In the genomic region with DNA sequence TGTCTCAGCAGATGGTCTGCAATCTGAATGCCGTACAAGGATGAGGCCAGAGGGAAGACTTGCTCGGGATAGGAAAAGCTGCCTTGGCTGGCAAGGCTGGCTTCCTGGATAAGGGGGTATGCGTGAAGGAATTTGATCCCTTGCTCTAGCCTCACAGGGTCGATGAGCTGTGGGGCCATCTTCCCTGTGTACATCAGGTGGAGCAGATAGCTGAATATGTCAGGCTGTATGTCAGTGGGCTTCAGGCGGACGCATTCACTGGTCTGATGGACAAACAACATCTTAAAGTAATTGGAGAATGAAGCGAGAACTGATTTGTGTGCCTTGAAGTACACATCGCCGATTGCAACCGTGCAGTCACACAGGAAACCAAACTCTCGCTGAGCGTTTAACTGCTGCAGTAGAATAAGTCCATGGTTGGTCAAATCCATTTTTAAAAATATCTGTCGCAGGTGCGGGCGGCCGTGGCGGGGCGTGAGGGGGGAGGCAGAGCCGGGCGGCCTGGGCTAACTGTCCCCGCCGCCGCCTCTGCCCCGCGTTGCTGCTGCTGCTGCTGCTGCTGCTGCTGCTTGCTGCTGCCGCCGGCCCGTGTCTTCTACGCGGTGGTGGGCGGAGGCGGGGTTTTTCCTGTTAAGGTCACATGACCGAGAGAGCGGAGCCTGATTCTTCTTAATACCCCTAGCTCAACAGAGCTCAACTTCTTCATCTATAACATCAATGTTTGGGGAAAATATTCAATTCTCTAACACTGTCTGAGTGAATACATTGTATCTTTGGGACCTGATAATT, we compare ENCODE assay signal across 8 mouse cellular contexts.
DNase-seq lines count a peak whose midpoint lies in the region; ATAC-seq and TF ChIP-seq lines count a peak whose summit lies in the region.
"Not testable (repeated sequence)": the region's sequence is repeated elsewhere in the genome, so short reads cannot be mapped to it uniquely, and the experiment has no call there.

No protein-coding gene starts in this region.

- not testable (repeated sequence) for TF ChIP-seq POLR2A in olfactory bulb, adult 2 months (IDR thresholded peaks at IDR 0.05; ENCODE audit: insufficient read depth, low read depth, low read length)

- H3K9ac ChIP-seq in embryonic facial prominence, embryonic 11.5 days (replicated peaks; ENCODE audit: low read length); intestine, embryonic 14.5 days (ENCODE audit: low read length): not testable (repeated sequence)
- H3K9ac ChIP-seq in heart, embryonic 11.5 days (ENCODE audit: low read depth, low read length), result 0 out of 2 replicates have a peak overlapping the region, but pooled peaks have one; percentile 43

- not testable (repeated sequence) for H3K27me3 ChIP-seq in embryonic facial prominence, embryonic 11.5 days (ENCODE audit: control insufficient read depth, insufficient read depth, low read length); heart, embryonic 11.5 days (ENCODE audit: control insufficient read depth, insufficient read depth, low read length); intestine, embryonic 14.5 days (replicated peaks; ENCODE audit: control insufficient read depth, insufficient read depth, low read length)

- H3K27ac ChIP-seq in embryonic facial prominence, embryonic 11.5 days (replicated peaks; ENCODE audit: low read depth, low read length); heart, embryonic 11.5 days (ENCODE audit: low read depth, low read length); intestine, embryonic 14.5 days (ENCODE audit: low read depth); olfactory bulb, adult 2 months (ENCODE audit: insufficient read depth, low read depth, low read length): not testable (repeated sequence)

- H3K4me1 ChIP-seq in embryonic facial prominence, embryonic 11.5 days (ENCODE audit: control insufficient read depth, insufficient read depth, low read length); heart, embryonic 11.5 days (ENCODE audit: control insufficient read depth, insufficient read depth, low read length); intestine, embryonic 14.5 days (replicated peaks; ENCODE audit: control insufficient read depth, insufficient read depth, low read length); olfactory bulb, adult 2 months (ENCODE audit: control insufficient read depth, insufficient read depth, low read length): not testable (repeated sequence)

- 42% methylated on average over 31 of the region's 34 CpGs for WGBS in embryonic facial prominence, embryonic 11.5 days
- WGBS in heart, embryonic 11.5 days (ENCODE audit: insufficient replicate concordance), result 37% methylated on average over 31 of the region's 34 CpGs
- 30% methylated on average over 31 of the region's 34 CpGs for WGBS in intestine, embryonic 14.5 days
- 44% methylated on average over 34 of the region's 34 CpGs for WGBS in olfactory bulb, adult 2 months

- not testable (repeated sequence) for H3K36me3 ChIP-seq in embryonic facial prominence, embryonic 11.5 days (replicated peaks; ENCODE audit: control insufficient read depth, insufficient read depth, low read depth, low read length); heart, embryonic 11.5 days (ENCODE audit: control insufficient read depth, insufficient read depth, low read length); intestine, embryonic 14.5 days (ENCODE audit: control insufficient read depth, insufficient read depth, low read length)

- peak; percentile 50 for DNase-seq in T-cell, adult 2 months (ENCODE audit: low spot score)
- peak; percentile 61 for DNase-seq in embryonic facial prominence, embryonic 11.5 days (ENCODE audit: low spot score)
- not testable (repeated sequence) for DNase-seq in intestine, embryonic 14.5 days (ENCODE audit: low spot score)
- DNase-seq in liver, result peak; percentile 40
- peak; percentile 26 for DNase-seq in mesoderm, embryonic 11.5 days (ENCODE audit: low read depth, low spot score)
- peak; percentile 48 for DNase-seq in thymus, postnatal 25 days

- peak overlapping the region; percentile 6; the same call in 1 of the 2 replicates for H3K4me3 ChIP-seq in embryonic facial prominence, embryonic 11.5 days (ENCODE audit: low read depth, low read length)
- H3K4me3 ChIP-seq in heart, embryonic 11.5 days (ENCODE audit: low read depth, low read length), result peak overlapping the region; percentile 25
- H3K4me3 ChIP-seq in intestine, embryonic 14.5 days (ENCODE audit: low read depth, low read length), result peak overlapping the region; percentile 23
- peak overlapping the region; percentile 36 for H3K4me3 ChIP-seq in olfactory bulb, adult 2 months (ENCODE audit: insufficient read depth, low read depth, low read length)

- not testable (repeated sequence) for H3K9me3 ChIP-seq in embryonic facial prominence, embryonic 11.5 days (replicated peaks; ENCODE audit: control insufficient read depth, low read length); heart, embryonic 11.5 days (replicated peaks; ENCODE audit: control insufficient read depth, low read length); intestine, embryonic 14.5 days (ENCODE audit: control insufficient read depth, low read length)

- peak overlapping the region; percentile 42 for H3K4me2 ChIP-seq in embryonic facial prominence, embryonic 11.5 days (ENCODE audit: low read depth, low read length)
- H3K4me2 ChIP-seq in heart, embryonic 11.5 days, result peak overlapping the region; percentile 63
- peak overlapping the region; percentile 50 for H3K4me2 ChIP-seq in intestine, embryonic 14.5 days (ENCODE audit: low read length)

- not testable (repeated sequence) for TF ChIP-seq CTCF in olfactory bulb, adult 2 months (IDR thresholded peaks at IDR 0.05; ENCODE audit: insufficient read depth, low read depth, low read length)

- ATAC-seq in embryonic facial prominence, embryonic 11.5 days (replicated peaks; ENCODE audit: insufficient number of reproducible peaks, low FRiP score, low TSS enrichment, low read depth), result peak; percentile 75; the same call in 1 of the 2 replicates
- ATAC-seq in heart, embryonic 11.5 days (replicated peaks; ENCODE audit: insufficient number of reproducible peaks, low FRiP score, low TSS enrichment), result 0 out of 2 replicates have a peak, but pooled peaks have one; percentile 31
- not testable (repeated sequence) for ATAC-seq in intestine, embryonic 14.5 days (replicated peaks; ENCODE audit: low FRiP score, low TSS enrichment, low read depth)
